Mouse (Mus musculus) adrenal gland, postnatal 25 days (tissue): ENCODE measurements around the gene Il12rb2. TPM values are rescaled to one million over a fixed set of nuclear protein-coding genes. Genes with fewer than 3 reads are reported as not detected.
A peak's percentile ranks its signal among the peaks of the same experiment; 100 is the strongest.

Experiments
- DNase-seq: peaks from one replicate; pipeline ENCODE4 v3.0.0; 2021; ENCODE audit warnings: mixed read lengths
- long read RNA-seq: library from polyadenylated mRNA; stranded (forward); transcript quantifications from one replicate; pipeline ENCODE4 v2.0.0, GENCODE M21; 2021
- total RNA-seq: library from RNA; stranded (reverse); gene quantifications from 2 replicates; pipeline ENCODE4 v1.2.3, GENCODE M21; 2021

The Il12rb2 gene
- not detected in 2 replicates for total RNA-seq
- long read RNA-seq: 0 reads

- DNase-seq: peak; percentile 6
Measured at GRCm38 (mm10) chr6:67375982-67376391, at the start of gene Il12rb2. Gene Il12rb2, minus strand, starts transcription at chr6:67376188.

GRCm38 (mm10) chr6:67421761-67422160 lies 45.8 kb upstream of the Il12rb2 start:
- DNase-seq: no peak

- no peak for DNase-seq
Measured at GRCm38 (mm10) chr6:67416557-67416956, 40.6 kb upstream of the Il12rb2 start.

- no peak for DNase-seq
Measured at GRCm38 (mm10) chr6:67415276-67415675, 39.3 kb upstream of the Il12rb2 start.

GRCm38 (mm10) chr6:67413378-67413777 lies 37.4 kb upstream of the Il12rb2 start:
- DNase-seq: no peak

GRCm38 (mm10) chr6:67405281-67405682 lies 29.3 kb upstream of the Il12rb2 start:
- no peak for DNase-seq

- DNase-seq: no peak
Measured at GRCm38 (mm10) chr6:67399551-67399950, 23.6 kb upstream of the Il12rb2 start.

- DNase-seq: no peak
Measured at GRCm38 (mm10) chr6:67365785-67366184, 10.2 kb downstream of the Il12rb2 start.

- no peak for DNase-seq
Measured at GRCm38 (mm10) chr6:67348065-67348464, 27.9 kb downstream of the Il12rb2 start.

GRCm38 (mm10) chr6:67339494-67339893 lies 36.5 kb downstream of the Il12rb2 start:
- no peak for DNase-seq

- DNase-seq: no peak
Measured at GRCm38 (mm10) chr6:67337943-67338342, 38.0 kb downstream of the Il12rb2 start.

- no peak for DNase-seq
Measured at GRCm38 (mm10) chr6:67323788-67324187, 52.2 kb downstream of the Il12rb2 start.

- DNase-seq: peak; percentile 74
Measured at GRCm38 (mm10) chr6:67318451-67318850, 57.5 kb downstream of the Il12rb2 start.

- DNase-seq: no peak
Measured at GRCm38 (mm10) chr6:67317827-67318338, 58.1 kb downstream of the Il12rb2 start.

- DNase-seq: no peak
Measured at GRCm38 (mm10) chr6:67317068-67317467, 58.9 kb downstream of the Il12rb2 start.

GRCm38 (mm10) chr6:67314697-67315096 lies 61.3 kb downstream of the Il12rb2 start:
- no peak for DNase-seq

GRCm38 (mm10) chr6:67309752-67310151 lies 66.2 kb downstream of the Il12rb2 start:
- no peak for DNase-seq

- no peak for DNase-seq
Measured at GRCm38 (mm10) chr6:67308994-67309393, 67.0 kb downstream of the Il12rb2 start.

GRCm38 (mm10) chr6:67303210-67303609 lies 72.8 kb downstream of the Il12rb2 start:
- DNase-seq: no peak

- no peak for DNase-seq
Measured at GRCm38 (mm10) chr6:67302471-67302870, 73.5 kb downstream of the Il12rb2 start.

- DNase-seq: no peak
Measured at GRCm38 (mm10) chr6:67301230-67301629, 74.8 kb downstream of the Il12rb2 start.

- no peak for DNase-seq
Measured at GRCm38 (mm10) chr6:67300710-67301163, 75.3 kb downstream of the Il12rb2 start.

GRCm38 (mm10) chr6:67300300-67300699 lies 75.7 kb downstream of the Il12rb2 start:
- no peak for DNase-seq

GRCm38 (mm10) chr6:67298742-67299141 lies 77.2 kb downstream of the Il12rb2 start:
- no peak for DNase-seq

- DNase-seq: no peak
Measured at GRCm38 (mm10) chr6:67296126-67296525, 79.9 kb downstream of the Il12rb2 start.
